Mouse (Mus musculus) erythroblast, embryonic 14.5 days (primary cell): ENCODE data around the gene Calr4.

Experiments used
- GATA1 ChIP-seq: IDR thresholded peaks from 2 replicates; pipeline ENCODE4 v1.6.1; 2012; ENCODE audit warnings: low read length, inconsistent platforms, mixed read lengths
- TAL1 ChIP-seq: IDR thresholded peaks from 3 replicates; pipeline ENCODE4 v1.6.1; 2012; ENCODE audit warnings: low read length, inconsistent platforms, mixed read lengths

- no peak for TF ChIP-seq TAL1
- no peak for TF ChIP-seq GATA1
Observed at GRCm38 (mm10) chr4:109201582-109202424, 32.5 kb upstream of the Calr4 start, which contains the start of gene Osbpl9.
